Mouse (Mus musculus): ENCODE results near the gene Gm36079.
"Not testable (repeated sequence)": the region's sequence is repeated elsewhere in the genome, so short reads cannot be mapped to it uniquely, and the experiment has no call there.

Gm36079 gene

GRCm38 (mm10) chr13:120015348-120016007 lies 11.3 kb downstream of the Gm36079 start:
- CTCF ChIA-PET = interaction anchor here (0.7 kb wide), 1 partner anchor 92 kb away, joined by 4 read pairs; no protein-coding TSS in a partner anchor

- CTCF ChIA-PET = not testable (repeated sequence)
Observed at GRCm38 (mm10) chr13:120013962-120014361, 12.8 kb downstream of the Gm36079 start.

GRCm38 (mm10) chr13:120013544-120013943 lies 13.3 kb downstream of the Gm36079 start:
- CTCF ChIA-PET = not testable (repeated sequence)

- CTCF ChIA-PET = not testable (repeated sequence)
Observed at GRCm38 (mm10) chr13:120010068-120010467, 16.7 kb downstream of the Gm36079 start.

GRCm38 (mm10) chr13:119999215-119999614 lies 27.6 kb downstream of the Gm36079 start:
- CTCF ChIA-PET = not testable (repeated sequence)

GRCm38 (mm10) chr13:119998442-119999086 lies 28.2 kb downstream of the Gm36079 start:
- CTCF ChIA-PET = not testable (repeated sequence)

- CTCF ChIA-PET = not testable (repeated sequence)
Observed at GRCm38 (mm10) chr13:119991917-119992496, 34.8 kb downstream of the Gm36079 start.

GRCm38 (mm10) chr13:119991264-119991663 lies 35.5 kb downstream of the Gm36079 start:
- CTCF ChIA-PET = not testable (repeated sequence)
